Mouse (Mus musculus) cerebellum, adult 2 months (tissue): ENCODE measurements at regions not wholly inside any gene's neighbourhood (a gene's known extent, or its start where the extent isn't known, plus 50 kb on each side); places are given as distances from the start of the nearest gene placed in this dataset.

ENCODE experiments used
- CTCF ChIP-seq: fragments of 200-500 bp; IDR thresholded peaks from 2 replicates; pipeline ENCODE4 v1.5.1; 2011; ENCODE audit warnings: low read depth, mild to moderate bottlenecking, control low read depth, low read length, moderate library complexity, borderline replicate concordance; ENCODE audit not compliant: insufficient read depth
- POLR2A ChIP-seq: fragments of 200-500 bp; IDR thresholded peaks from 2 replicates; pipeline ENCODE4 v1.6.1; 2011; ENCODE audit warnings: low read length, control low read depth, borderline replicate concordance; ENCODE audit not compliant: insufficient read depth

GRCm38 (mm10) chr13:90644216-90644615 is 260.9 kb downstream of the Atp6ap1l start:
- TF ChIP-seq CTCF (no peak), POLR2A (no peak)
